Mouse (Mus musculus): ENCODE measurements around the gene C3. TPM values are rescaled to one million over a fixed set of nuclear protein-coding genes. Genes with fewer than 3 reads are reported as not detected.
A peak's percentile ranks its signal among the peaks of the same experiment; 100 is the strongest.

Gene C3
- total RNA-seq, 2 experiments from 2014 or later: 0.29 to 0.42 TPM

DNA sequence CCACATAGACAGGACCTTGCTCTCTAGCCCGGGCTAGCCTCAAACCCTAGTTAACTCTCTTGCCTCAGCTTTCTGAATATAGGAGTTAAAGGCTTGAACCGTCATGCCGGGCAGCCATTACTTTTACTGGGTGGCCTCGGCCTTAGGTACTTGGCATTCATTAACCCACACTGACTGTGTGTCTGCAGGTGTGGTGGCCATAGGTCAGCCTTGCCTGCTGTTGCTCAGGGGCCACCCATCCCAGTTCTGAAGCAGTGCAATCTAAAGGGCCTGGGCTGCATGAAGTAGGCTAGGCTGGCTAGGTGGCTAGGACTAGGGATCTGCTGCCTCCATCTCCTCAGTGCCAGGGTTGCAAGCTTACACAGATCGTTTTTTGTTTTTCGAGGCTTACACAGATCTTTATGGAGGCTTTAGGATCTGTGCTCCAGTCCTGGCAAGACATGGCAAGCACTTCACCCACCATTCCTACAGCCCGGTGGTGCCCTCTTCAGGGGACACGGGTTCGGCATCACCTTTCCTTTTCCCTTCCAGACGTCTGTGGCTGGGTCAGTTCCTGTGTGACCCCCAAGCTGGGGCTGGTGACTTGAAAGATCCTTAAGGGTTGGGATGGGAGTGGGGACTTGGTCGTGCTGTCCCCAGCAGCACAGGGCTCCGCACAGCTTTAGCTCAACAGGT is 6.5 kb upstream of the C3 start:
- no peak for DNase-seq (ENCODE audit: extremely low spot score in 1 of 2, low spot score in 2 of 2)
- intact Hi-C loops (cut with DNase I): no loop called here
- TF ChIP-seq CTCF (IDR thresholded peaks at IDR 0.05): no peak
- H3K27ac ChIP-seq: no peak overlapping the region
- H3K4me3 ChIP-seq: no peak overlapping the region

DNA sequence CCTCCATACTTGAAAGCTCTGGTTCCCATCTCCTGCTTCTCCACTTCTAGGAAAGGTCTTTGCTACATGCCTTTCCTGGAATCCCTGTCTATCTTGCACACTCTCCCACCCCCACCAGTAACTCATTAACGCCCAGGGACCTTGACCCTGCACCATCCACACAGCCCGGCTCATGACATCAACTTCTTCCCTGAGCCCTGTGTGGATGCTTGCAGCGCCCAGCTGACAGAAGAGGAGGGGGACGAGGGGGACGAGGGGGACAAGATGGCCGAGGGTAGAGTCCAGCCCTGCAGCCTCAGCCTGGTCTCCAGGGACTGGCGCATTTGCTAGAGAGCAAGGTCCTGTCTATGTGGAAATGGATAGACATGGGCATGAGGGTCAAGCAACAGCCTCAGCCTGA is 5.1 kb upstream of the C3 start:
- Histone ChIP-seq H3K27ac (no peak overlapping the region), H3K4me3 (no peak overlapping the region)
- TF ChIP-seq CTCF (IDR thresholded peaks at IDR 0.05): no peak
- intact Hi-C loops (cut with DNase I): no loop called here
- DNase-seq (ENCODE audit: extremely low spot score in 1 of 2, low spot score in 2 of 2): no peak

DNA sequence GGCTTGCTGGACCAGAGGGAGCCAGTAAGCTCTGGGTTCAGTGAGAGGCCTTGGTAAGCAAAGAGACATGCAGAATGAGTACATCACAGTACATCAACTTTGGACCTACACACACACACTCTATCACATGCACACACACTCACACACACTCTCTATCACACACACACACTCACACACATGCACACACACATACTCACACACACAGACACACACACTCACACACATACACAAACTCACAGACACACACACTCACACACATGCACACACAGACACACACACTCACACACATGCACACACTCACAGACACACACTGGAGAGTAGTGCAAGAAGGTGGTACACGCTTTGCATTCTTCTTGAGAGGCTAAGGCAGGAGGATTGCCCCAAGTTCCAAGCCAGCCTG is 4.3 kb upstream of the C3 start:
- no peak for TF ChIP-seq CTCF (IDR thresholded peaks at IDR 0.05)
- H3K27ac ChIP-seq: no peak overlapping the region
- intact Hi-C loops (cut with DNase I): no loop called here
- no peak for DNase-seq (ENCODE audit: extremely low spot score in 1 of 2, low spot score in 2 of 2)
- no peak overlapping the region for H3K4me3 ChIP-seq

DNA sequence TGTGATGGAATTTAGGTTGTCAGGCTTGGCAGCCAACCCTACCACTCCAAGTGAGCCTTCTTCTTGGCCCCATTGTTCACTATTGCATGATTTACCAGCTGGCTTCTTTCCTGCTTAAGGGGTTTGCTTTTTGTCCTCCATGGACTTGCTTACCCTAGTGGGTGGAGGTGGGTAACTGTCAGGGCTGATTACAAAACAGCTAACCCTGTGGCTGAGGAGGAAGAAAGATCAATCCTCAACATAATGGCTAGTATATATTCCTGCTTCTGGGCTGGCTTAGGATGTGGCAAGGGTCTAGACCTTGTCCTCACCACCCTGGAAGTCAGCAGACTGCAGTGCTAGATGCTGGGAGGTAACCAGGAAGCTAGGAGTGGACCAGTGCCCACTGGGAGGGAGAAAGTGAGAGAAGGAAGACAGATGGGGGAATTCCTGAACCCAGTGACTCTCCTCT is 3.4 kb upstream of the C3 start:
- Histone ChIP-seq H3K27ac (no peak overlapping the region), H3K4me3 (no peak overlapping the region)
- intact Hi-C loops (cut with DNase I): no loop called here
- TF ChIP-seq CTCF (IDR thresholded peaks at IDR 0.05): no peak
- no peak for DNase-seq (ENCODE audit: extremely low spot score in 1 of 2, low spot score in 2 of 2)

DNA sequence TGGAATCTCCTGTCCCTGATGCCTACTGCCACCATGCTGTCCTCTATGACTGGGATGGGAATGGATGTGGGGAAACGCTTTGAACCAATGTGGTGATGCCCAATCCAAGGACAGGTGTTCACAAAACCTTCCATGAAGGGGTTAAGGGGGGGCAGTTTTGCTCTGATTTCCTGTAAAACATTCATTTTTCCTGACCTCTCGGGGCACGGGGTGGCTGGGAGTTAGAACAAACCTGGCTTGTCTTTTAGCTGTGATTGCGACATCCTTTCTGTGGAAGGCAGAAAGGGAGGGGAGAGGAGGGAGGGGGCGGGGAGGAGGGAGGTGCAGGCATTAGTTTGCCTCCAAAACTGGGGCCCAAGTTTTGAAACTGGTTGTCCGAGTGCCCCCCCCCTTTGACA is 2.8 kb upstream of the C3 start:
- Histone ChIP-seq H3K4me3 (no peak overlapping the region), H3K27ac (no peak overlapping the region)
- no peak for DNase-seq (ENCODE audit: extremely low spot score in 1 of 2, low spot score in 2 of 2)
- intact Hi-C loops (cut with DNase I): no loop called here
- TF ChIP-seq CTCF (IDR thresholded peaks at IDR 0.05): no peak

DNA sequence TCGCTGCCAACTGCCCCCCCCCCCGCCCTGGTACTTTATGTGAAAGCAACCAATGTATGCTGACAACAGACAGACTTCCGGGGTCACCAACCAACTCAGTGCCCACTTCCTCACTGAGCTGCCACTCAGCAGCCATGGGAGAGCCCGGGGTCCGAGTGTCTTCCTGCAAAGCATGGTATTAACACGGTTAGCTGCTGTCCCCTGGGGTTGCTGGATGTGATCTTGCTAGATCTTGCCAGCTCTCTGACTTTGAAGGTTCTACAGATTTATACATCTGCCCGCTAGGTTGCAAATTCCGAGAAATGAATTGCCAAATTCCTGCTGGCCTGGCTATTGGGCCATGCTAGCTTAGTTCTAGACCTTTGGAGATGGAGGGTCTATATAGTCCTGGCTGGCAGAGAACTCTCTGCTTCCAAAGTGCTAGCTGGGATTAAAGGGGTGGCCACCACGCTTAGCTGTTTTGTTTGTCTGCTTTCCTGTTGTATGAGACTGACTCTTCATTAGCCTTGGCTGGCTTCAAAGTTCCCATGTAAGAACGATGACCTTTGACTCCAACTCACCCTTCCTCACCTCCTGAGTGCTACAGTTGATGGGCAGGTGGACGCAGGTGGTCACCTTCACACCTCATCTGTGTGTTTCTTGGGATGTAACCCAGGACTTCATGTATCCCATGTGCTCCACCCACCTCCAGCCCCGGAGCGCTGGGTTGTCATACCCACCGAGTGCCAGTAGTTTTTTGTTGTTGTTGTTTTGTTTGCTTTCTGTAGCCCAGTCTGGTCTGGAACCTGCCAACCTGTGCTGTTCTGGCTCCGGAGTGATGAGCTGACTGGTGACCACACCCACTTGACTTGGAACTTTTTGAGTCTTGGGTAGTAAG is 2.2 kb upstream of the C3 start:
- Histone ChIP-seq H3K27ac (no peak overlapping the region), H3K4me3 (no peak overlapping the region)
- TF ChIP-seq CTCF (IDR thresholded peaks at IDR 0.05): no peak
- no peak for DNase-seq (ENCODE audit: extremely low spot score in 1 of 2, low spot score in 2 of 2)
- intact Hi-C loops (cut with DNase I): no loop called here

DNA sequence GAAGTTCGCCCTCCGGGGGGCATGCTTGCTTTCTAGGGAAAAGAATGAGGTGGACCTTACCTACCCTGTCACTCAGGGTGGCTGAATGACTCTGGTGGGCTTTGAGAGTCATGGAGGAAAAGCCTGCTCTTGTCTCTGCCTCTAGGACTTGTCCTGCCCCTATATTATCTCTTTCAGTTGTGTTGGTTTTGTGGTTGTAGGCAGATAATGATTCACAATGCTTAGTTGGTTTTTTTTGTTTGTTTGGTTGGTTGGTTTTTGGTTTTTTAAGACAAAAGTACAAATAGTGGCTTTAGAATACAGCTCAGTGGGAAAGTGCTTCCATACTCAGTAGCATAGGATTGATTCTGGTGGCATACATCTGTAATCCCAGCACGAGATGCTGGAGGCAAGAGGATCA is 937 bp upstream of the C3 start:
- intact Hi-C loops (cut with DNase I): no loop called here
- H3K27ac ChIP-seq: no peak overlapping the region
- DNase-seq (ENCODE audit: extremely low spot score in 1 of 2, low spot score in 2 of 2): no peak
- no peak for TF ChIP-seq CTCF (IDR thresholded peaks at IDR 0.05)
- H3K4me3 ChIP-seq: no peak overlapping the region

DNA sequence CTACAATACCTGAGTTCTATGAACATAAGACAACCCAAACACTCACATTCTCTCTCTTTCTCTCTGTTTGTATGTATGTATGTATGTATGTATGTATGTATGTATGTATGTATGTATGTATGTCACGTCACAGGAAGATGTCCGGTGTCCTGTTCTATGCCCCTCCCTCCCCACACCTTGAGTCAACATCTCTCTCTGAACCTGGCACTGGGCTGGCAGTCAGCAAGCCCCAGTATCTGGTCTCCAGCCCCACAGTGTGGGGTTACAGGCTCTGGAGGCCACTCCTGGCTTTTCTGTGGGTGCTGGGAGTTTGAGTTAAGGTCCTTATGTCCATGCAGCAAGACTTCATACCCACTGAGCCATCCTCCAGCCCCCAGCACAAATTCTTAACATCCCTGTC is 468 bp downstream of the C3 start:
- intact Hi-C loops (cut with DNase I): no loop called here
- DNase-seq (ENCODE audit: extremely low spot score in 1 of 2, low spot score in 2 of 2): no peak
- no peak overlapping the region for H3K4me3 ChIP-seq
- no peak overlapping the region for H3K27ac ChIP-seq
- no peak for TF ChIP-seq CTCF (IDR thresholded peaks at IDR 0.05)

DNA sequence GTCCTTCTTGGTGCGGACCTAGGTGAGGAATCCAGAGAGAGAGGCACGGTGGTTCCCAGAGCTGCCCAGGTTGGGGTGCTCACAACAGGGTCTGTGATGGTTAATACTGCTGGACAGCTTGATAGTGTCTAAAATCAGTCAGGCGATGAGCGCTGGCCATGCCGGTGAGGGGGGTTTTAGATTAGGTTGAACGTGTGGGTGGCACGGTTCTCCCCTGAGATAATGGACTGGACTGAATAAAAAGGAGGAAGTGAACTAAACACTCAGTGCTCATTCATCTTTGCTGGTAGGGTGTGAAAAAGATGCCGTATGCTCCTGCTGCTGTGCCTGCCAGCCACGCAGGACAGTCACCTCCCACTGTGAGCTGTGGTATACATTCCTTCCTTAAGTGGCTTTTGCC is 4.6 kb downstream of the C3 start:
- no peak for TF ChIP-seq CTCF (IDR thresholded peaks at IDR 0.05)
- DNase-seq (ENCODE audit: extremely low spot score in 1 of 2, low spot score in 2 of 2): no peak
- H3K27ac ChIP-seq: no peak overlapping the region
- no peak overlapping the region for H3K4me3 ChIP-seq
- intact Hi-C loops (cut with DNase I): no loop called here

DNA sequence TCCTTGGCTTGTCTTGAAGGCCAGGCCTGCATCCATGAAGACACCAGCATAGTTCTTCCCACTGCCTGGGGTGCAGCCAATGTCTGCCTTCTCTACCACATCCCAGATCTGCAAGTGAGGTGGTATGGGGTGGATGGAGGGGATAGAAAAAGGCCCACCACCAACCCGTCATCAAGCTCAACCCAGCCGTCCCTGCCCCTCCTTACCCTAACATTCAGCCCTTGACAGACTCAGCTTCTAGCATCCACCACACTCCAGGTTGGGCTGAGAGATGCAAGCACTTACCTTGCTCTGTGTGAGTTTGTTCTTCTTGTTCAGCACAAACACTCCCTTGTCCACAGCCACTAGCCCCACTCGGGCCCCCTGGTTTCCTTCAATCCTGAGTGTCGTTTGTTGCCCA is 6.0 kb downstream of the C3 start:
- intact Hi-C loops (cut with DNase I): no loop called here
- no peak for DNase-seq (ENCODE audit: extremely low spot score in 1 of 2, low spot score in 2 of 2)
- TF ChIP-seq CTCF (IDR thresholded peaks at IDR 0.05): no peak
- Histone ChIP-seq H3K27ac (no peak overlapping the region), H3K4me3 (no peak overlapping the region)

DNA sequence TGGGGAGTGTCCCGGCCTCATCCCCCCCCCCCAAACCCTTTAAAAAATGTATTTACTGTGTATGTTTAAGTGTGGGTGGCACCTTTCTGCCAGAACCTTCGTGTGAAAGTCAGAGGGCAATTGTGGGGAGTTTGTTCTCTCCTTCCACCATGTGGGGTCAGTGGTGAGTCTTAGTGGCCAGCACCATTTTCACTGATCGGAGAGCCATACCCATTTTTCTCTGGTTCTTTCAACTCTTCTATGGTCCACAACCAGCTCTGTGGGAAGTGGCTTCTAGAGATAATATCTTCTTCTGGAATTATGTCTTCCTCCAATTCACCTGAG is 8.1 kb downstream of the C3 start:
- peak; percentile 43 for TF ChIP-seq CTCF (IDR thresholded peaks at IDR 0.05)
- no peak for DNase-seq (ENCODE audit: extremely low spot score in 1 of 2, low spot score in 2 of 2)
- Histone ChIP-seq H3K27ac (no peak overlapping the region), H3K4me3 (no peak overlapping the region)
- intact Hi-C loops (cut with DNase I): loop anchor here (1.0 to 2.0 kb wide), 2 partner anchors 57 to 115 kb away; no protein-coding TSS in a partner anchor

DNA sequence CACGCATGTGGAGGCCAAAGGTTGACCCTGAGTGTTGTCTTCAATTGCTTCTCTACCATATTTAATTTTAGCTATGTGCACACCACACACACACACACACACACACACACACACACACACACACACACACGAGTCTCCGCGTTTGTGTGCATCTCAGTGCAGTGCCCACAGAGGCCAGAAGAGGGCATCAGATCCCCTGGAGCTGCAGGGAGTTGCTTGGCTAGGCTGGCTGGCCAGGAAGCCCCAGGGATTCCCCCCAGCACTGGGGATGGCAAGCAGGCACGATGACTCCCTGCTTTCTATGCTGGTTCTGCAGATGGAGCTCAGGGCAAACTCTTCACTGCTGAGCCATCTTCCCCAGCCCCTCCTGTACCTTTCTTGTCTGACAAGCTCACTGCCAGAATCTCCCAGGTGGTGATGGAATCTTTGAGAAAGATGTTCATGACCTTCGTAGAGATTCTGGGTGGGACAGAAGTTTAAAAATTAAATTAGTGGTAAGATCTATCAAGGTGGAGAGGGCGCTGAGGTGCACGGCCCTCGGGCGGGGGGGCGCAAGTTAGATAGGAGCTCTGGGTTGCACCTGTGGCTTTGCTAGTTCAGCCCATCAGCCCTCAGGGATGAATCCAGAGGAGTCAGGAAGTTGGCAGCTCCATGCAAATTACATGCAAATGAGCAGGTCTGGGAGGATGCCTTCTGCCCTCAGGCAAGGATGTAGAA is 8.6 kb downstream of the C3 start:
- TF ChIP-seq CTCF (IDR thresholded peaks at IDR 0.05): peak; percentile 57
- intact Hi-C loops (cut with DNase I): loop anchor here (1.0 to 2.0 kb wide), 2 partner anchors 57 to 116 kb away; no protein-coding TSS in a partner anchor
- DNase-seq (ENCODE audit: extremely low spot score in 1 of 2, low spot score in 2 of 2): peak; percentile 48 to 69
- Histone ChIP-seq H3K27ac (no peak overlapping the region), H3K4me3 (no peak overlapping the region)
